Mouse (Mus musculus) small intestine, adult 2 months (tissue): ENCODE data around the gene Plau. TPM values are rescaled to one million over a fixed set of nuclear protein-coding genes. Genes with fewer than 3 reads are reported as not detected.
A peak's percentile ranks its signal among the peaks of the same experiment; 100 is the strongest.

Source experiments
- H3K27ac ChIP-seq: fragments of 200-500 bp; 2 replicates; pipeline ENCODE4 v1.5.1; 2012; ENCODE audit warnings: low read depth, low read length, control low read depth, inconsistent platforms; ENCODE audit not compliant: insufficient read depth
- H3K27me3 ChIP-seq: fragments of 200-500 bp; 2 replicates; pipeline ENCODE4 v1.6.1; 2012; ENCODE audit warnings: mild to moderate bottlenecking, moderate library complexity, low read length, inconsistent platforms; ENCODE audit not compliant: control insufficient read depth, insufficient read depth
- H3K36me3 ChIP-seq: fragments of 200-500 bp; 2 replicates; pipeline ENCODE4 v1.6.1; 2012; ENCODE audit warnings: mild to moderate bottlenecking, low read length, control low read depth, inconsistent platforms; ENCODE audit not compliant: control insufficient read depth, insufficient read depth
- H3K4me1 ChIP-seq: fragments of 200-500 bp; 2 replicates; pipeline ENCODE4 v1.6.1; 2012; ENCODE audit warnings: low read length, inconsistent platforms, mixed read lengths; ENCODE audit not compliant: control insufficient read depth, insufficient read depth, insufficient read length
- H3K4me3 ChIP-seq: fragments of 200-500 bp; 2 replicates; pipeline ENCODE4 v1.5.1; 2012; ENCODE audit warnings: low read depth, mild to moderate bottlenecking, control low read depth, inconsistent platforms, low read length, moderate library complexity
- CTCF ChIP-seq: fragments of 200-500 bp; IDR thresholded peaks from 2 replicates; pipeline ENCODE4 v1.5.1; 2012; ENCODE audit warnings: low read depth, mild to moderate bottlenecking, control low read depth, inconsistent platforms, low read length, moderate library complexity, mixed read lengths; ENCODE audit not compliant: insufficient replicate concordance, insufficient read length; ENCODE audit errors: extremely low read depth
- POLR2A ChIP-seq: fragments of 200-500 bp; IDR thresholded peaks from 2 replicates; pipeline ENCODE4 v1.6.1; 2012; ENCODE audit warnings: low read depth, mild to moderate bottlenecking, control low read depth, inconsistent platforms, low read length, moderate library complexity
- WGBS: fragments of 180-500 bp; shearing (Covaris S2); methylation state at CpG from one replicate; pipeline ENCODE4 v1.1.7; 2018; 5-methylcytosine and 5-hydroxymethylcytosine counted together
- polyA plus RNA-seq: library from polyadenylated mRNA; depleted of rRNA; stranded (reverse); fragments of >200 nt; gene quantifications from 2 replicates; pipeline ENCODE4 v1.2.3, GENCODE M21; 2012

Plau gene
- polyA plus RNA-seq, 1 experiment, result 3.8 TPM

- H3K4me3 ChIP-seq, result peak overlapping the region; percentile 99; the same call in 1 of the 2 replicates
- 77% methylated on average over 8 of the region's 8 CpGs for WGBS
Measured at GRCm38 (mm10) chr14:20792243-20792921, 44.1 kb upstream of the Plau start.

GRCm38 (mm10) chr14:20792922-20793757 lies 43.3 kb upstream of the Plau start:
- 4% methylated on average over 48 of the region's 57 CpGs for WGBS
- TF ChIP-seq POLR2A (no peak), CTCF (no peak)
- Histone ChIP-seq H3K27ac (no peak overlapping the region), H3K27me3 (no peaks in the 10 kb centered on the region), H3K36me3 (peaks cover 10% of the 10 kb centered on the region), H3K4me3 (peak overlapping the region; percentile 99), H3K4me1 (peaks cover 11% of the 10 kb centered on the region)

More at GRCm38 (mm10) chr14:20792243-20792921, 44.1 kb upstream of the Plau start:
- Histone ChIP-seq H3K27me3 (no peaks in the 10 kb centered on the region), H3K27ac (no peak overlapping the region), H3K4me1 (peaks cover 11% of the 10 kb centered on the region), H3K36me3 (peaks cover 10% of the 10 kb centered on the region)
- TF ChIP-seq POLR2A (no peak), CTCF (no peak)

- TF ChIP-seq CTCF (no peak), POLR2A (peak; percentile 44)
- 1% methylated on average over 65 of the region's 76 CpGs for WGBS
- Histone ChIP-seq H3K4me3 (peak within 1 kb of the TSS; percentile 99), H3K36me3 (peaks cover 7% of the 10 kb centered on the region; the same call in 1 of the 2 replicates), H3K27ac (0 out of 2 replicates have a peak within 1 kb of the TSS, but pooled peaks have one; percentile 21), H3K27me3 (no peaks in the 10 kb centered on the region), H3K4me1 (peaks cover 11% of the 10 kb centered on the region)
Measured at GRCm38 (mm10) chr14:20793758-20794531, 42.5 kb upstream of the Plau start, which contains the start of gene Camk2g. Camk2g (minus strand) TSS chr14:20794088.

DNA sequence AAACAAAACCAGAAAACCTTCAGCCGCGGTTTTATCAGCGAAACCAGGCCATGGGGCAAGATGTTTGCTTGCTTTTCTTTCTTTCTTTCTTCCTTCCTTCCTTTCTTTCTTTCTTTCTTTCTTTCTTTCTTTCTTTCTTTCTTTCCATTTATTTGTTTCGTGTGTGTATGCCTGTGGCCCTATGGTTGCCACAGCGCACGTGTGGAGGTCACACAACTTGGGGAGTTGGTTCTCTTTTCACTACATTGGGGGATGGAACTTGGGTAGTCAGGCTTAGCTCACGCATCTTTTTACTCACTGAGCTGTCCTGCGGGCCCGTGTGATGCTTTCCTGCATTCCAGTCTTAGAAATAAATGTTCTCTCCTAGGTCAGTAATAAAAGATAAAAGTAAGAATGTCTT lies 41.9 kb upstream of the Plau start:
- peaks cover 11% of the 10 kb centered on the region for H3K4me1 ChIP-seq
- no peaks in the 10 kb centered on the region for H3K27me3 ChIP-seq
- 24% methylated on average over 9 of the region's 9 CpGs for WGBS
- H3K36me3 ChIP-seq, result peaks cover 7% of the 10 kb centered on the region; the same call in 1 of the 2 replicates
- 0 out of 2 replicates have a peak overlapping the region, but pooled peaks have one; percentile 21 for H3K27ac ChIP-seq
- peak overlapping the region; percentile 99 for H3K4me3 ChIP-seq
- TF ChIP-seq CTCF (no peak), POLR2A (no peak)

- peaks cover 5% of the 10 kb centered on the region; the same call in 1 of the 2 replicates for H3K36me3 ChIP-seq
- H3K4me1 ChIP-seq, result peaks cover 11% of the 10 kb centered on the region
- H3K27me3 ChIP-seq, result no peaks in the 10 kb centered on the region
- no peak overlapping the region for H3K4me3 ChIP-seq
- H3K27ac ChIP-seq, result no peak overlapping the region
- 58% methylated on average over 9 of the region's 9 CpGs for WGBS
- TF ChIP-seq POLR2A (no peak), CTCF (no peak)
Measured at GRCm38 (mm10) chr14:20795423-20796152, 40.9 kb upstream of the Plau start.

DNA sequence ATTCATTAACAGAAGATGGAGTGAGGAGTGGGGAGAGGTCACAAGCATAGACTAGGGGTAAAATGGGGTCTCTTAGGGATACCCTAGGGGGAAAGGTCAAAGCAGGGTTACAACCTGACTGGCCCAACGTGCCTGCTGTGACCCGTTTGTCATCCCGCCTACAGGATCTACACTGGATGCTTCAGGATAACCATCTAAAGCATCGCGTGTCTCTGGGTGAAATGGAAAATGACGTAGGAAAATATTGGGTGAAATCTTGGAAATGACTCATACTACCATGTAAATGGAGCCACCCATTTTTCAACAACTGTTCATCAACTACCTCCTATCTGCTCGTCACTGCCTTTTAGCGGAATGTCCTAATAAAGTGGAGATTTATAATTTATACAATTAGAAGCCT lies 40.3 kb upstream of the Plau start:
- 85% methylated on average over 8 of the region's 8 CpGs for WGBS
- H3K27ac ChIP-seq, result no peak overlapping the region

More for the DNA sequence above, 40.3 kb upstream of the Plau start:
- Histone ChIP-seq H3K4me3 (no peak overlapping the region), H3K4me1 (peaks cover 11% of the 10 kb centered on the region), H3K36me3 (peaks cover 1% of the 10 kb centered on the region; the same call in 1 of the 2 replicates), H3K27me3 (no peaks in the 10 kb centered on the region)
- no peak for TF ChIP-seq CTCF
- TF ChIP-seq POLR2A, result no peak
